13 mouse cellular contexts compared by ENCODE assay signal in the genomic region with DNA sequence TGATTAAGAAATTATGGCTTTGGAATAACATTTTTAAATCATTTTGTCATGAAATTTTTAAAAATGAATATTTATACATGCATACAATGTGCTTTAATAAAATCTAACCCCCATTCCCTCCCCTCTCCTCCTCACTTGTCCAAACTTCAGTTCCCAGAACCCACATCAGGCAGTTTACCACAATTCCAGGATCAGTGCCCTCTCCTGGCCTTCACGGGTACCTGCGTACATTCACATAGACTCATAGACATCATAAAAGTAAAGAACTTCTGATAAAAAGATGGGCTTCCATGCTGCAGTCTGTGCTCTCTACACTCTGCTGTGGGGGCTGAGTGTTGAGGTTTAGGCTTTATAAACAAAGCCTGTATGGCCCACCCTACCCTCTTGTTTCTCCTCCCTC. TPM values are rescaled to one million over a fixed set of nuclear protein-coding genes. Genes with fewer than 3 reads are reported as not detected.
DNase-seq lines count a peak whose midpoint lies in the region; ATAC-seq and TF ChIP-seq lines count a peak whose summit lies in the region.
"Had no signal": no experiment of that assay in that cellular context is flagged by ENCODE, and none has a peak within 500 bp of the region (broad histone marks: within the 10 kb centered on the region; RNA-seq: fewer than 3 reads in every experiment).

No protein-coding gene starts in this region.

- no peak overlapping the region for H3K4me3 ChIP-seq in cerebellum, adult 2 months (replicated peaks; ENCODE audit: insufficient read depth, low read depth, low read length)
- no peak overlapping the region for H3K4me3 ChIP-seq in kidney, postnatal 0 days (replicated peaks; ENCODE audit: low read depth, low read length)
- H3K4me3 ChIP-seq in kidney, embryonic 16.5 days (ENCODE audit: low read length) = no peak overlapping the region
- H3K4me3 ChIP-seq in stomach, postnatal 0 days (ENCODE audit: low read depth, low read length) = no peak overlapping the region
- H3K4me3 ChIP-seq: forebrain, embryonic 13.5 days; limb, embryonic 12.5 days had no signal

- H3K9me3 ChIP-seq in kidney, postnatal 0 days (replicated peaks; ENCODE audit: low read length) = no peaks in the 10 kb centered on the region
- H3K9me3 ChIP-seq in kidney, embryonic 16.5 days (ENCODE audit: low read length) = no peaks in the 10 kb centered on the region
- H3K9me3 ChIP-seq in stomach, postnatal 0 days (ENCODE audit: control insufficient read depth, low read length) = no peaks in the 10 kb centered on the region
- H3K9me3 ChIP-seq: forebrain, embryonic 13.5 days; limb, embryonic 12.5 days had no signal

- no peak for DNase-seq in cerebellum, adult 2 months
- peak; percentile 36 for DNase-seq in kidney, postnatal 0 days (ENCODE audit: low spot score)
- peak; percentile 4 for DNase-seq in thymus, postnatal 0 days (ENCODE audit: low spot score)
- no peak for DNase-seq in thymus, postnatal 4 days
- no peak for DNase-seq in stomach, postnatal 0 days (ENCODE audit: low spot score)
- no peak for DNase-seq in ovary, postnatal 14 days (ENCODE audit: low spot score)
- DNase-seq: adrenal gland, adult 8-10 months; heart, postnatal 36 days; thymus, adult 2 months had no signal

- TF ChIP-seq CTCF in cerebellum, adult 2 months (IDR thresholded peaks at IDR 0.05; ENCODE audit: borderline replicate concordance, insufficient read depth, low read depth, low read length) = peak; percentile 5; the same call in 1 of the 2 replicates
- peak; percentile 57; the same call in 1 of the 2 replicates for TF ChIP-seq CTCF in kidney, postnatal 0 days (IDR thresholded peaks at IDR 0.05; ENCODE audit: low read depth)
- TF ChIP-seq CTCF in stomach, postnatal 0 days (IDR thresholded peaks at IDR 0.05; ENCODE audit: low read depth) = peak; percentile 60

- H3K36me3 ChIP-seq in kidney, postnatal 0 days (ENCODE audit: insufficient read depth, low read length) = 0 out of 2 replicates have a peak, but pooled peaks cover 4% of the 10 kb centered on the region
- peaks cover 12% of the 10 kb centered on the region; the same call in 1 of the 2 replicates for H3K36me3 ChIP-seq in kidney, embryonic 16.5 days (ENCODE audit: insufficient read depth, low read length)
- no peaks in the 10 kb centered on the region for H3K36me3 ChIP-seq in stomach, postnatal 0 days (ENCODE audit: control insufficient read depth, insufficient read depth, low read length)

- no peak overlapping the region for H3K4me2 ChIP-seq in kidney, postnatal 0 days (ENCODE audit: low read length)
- H3K4me2 ChIP-seq in kidney, embryonic 16.5 days (replicated peaks; ENCODE audit: low read depth, low read length) = no peak overlapping the region
- H3K4me2 ChIP-seq in stomach, postnatal 0 days (replicated peaks; ENCODE audit: low read depth) = no peak overlapping the region
- H3K4me2 ChIP-seq: forebrain, embryonic 13.5 days; limb, embryonic 12.5 days had no signal

- 77% methylated on average over 2 of the region's 2 CpGs for WGBS in cerebellum, adult 2 months
- WGBS in kidney, postnatal 0 days = 90% methylated on average over 2 of the region's 2 CpGs
- 69% methylated on average over 2 of the region's 2 CpGs for WGBS in kidney, embryonic 16.5 days
- WGBS in stomach, postnatal 0 days = 71% methylated on average over 2 of the region's 2 CpGs

- H3K27ac ChIP-seq in cerebellum, adult 2 months (ENCODE audit: insufficient read depth, low read length) = no peak overlapping the region
- H3K27ac ChIP-seq in kidney, postnatal 0 days = no peak overlapping the region
- H3K27ac ChIP-seq in kidney, embryonic 16.5 days (ENCODE audit: low read length) = no peak overlapping the region
- H3K27ac ChIP-seq in stomach, postnatal 0 days (replicated peaks) = no peak overlapping the region
- H3K27ac ChIP-seq: forebrain, embryonic 13.5 days; limb, embryonic 12.5 days had no signal

- TF ChIP-seq POLR2A in cerebellum, adult 2 months (IDR thresholded peaks at IDR 0.05; ENCODE audit: borderline replicate concordance, insufficient read depth, low read length) = no peak

- H3K4me1 ChIP-seq in cerebellum, adult 2 months (ENCODE audit: control insufficient read depth, insufficient read depth, low read length) = no peaks in the 10 kb centered on the region
- H3K4me1 ChIP-seq in kidney, postnatal 0 days (replicated peaks; ENCODE audit: insufficient read depth, low read length) = no peaks in the 10 kb centered on the region
- H3K4me1 ChIP-seq in kidney, embryonic 16.5 days (ENCODE audit: insufficient read depth, low read length) = no peaks in the 10 kb centered on the region
- H3K4me1 ChIP-seq in stomach, postnatal 0 days (replicated peaks; ENCODE audit: control insufficient read depth, insufficient read depth) = no peaks in the 10 kb centered on the region
- H3K4me1 ChIP-seq: forebrain, embryonic 13.5 days had no signal

- H3K27me3 ChIP-seq in cerebellum, adult 2 months (ENCODE audit: control insufficient read depth, insufficient read depth, low read length) = no peaks in the 10 kb centered on the region
- no peaks in the 10 kb centered on the region for H3K27me3 ChIP-seq in kidney, postnatal 0 days (ENCODE audit: insufficient read depth, low read length)
- no peaks in the 10 kb centered on the region for H3K27me3 ChIP-seq in kidney, embryonic 16.5 days (ENCODE audit: insufficient read depth, low read length)
- H3K27me3 ChIP-seq in stomach, postnatal 0 days (ENCODE audit: control insufficient read depth, insufficient read depth, low read length) = no peaks in the 10 kb centered on the region
- H3K27me3 ChIP-seq: forebrain, embryonic 13.5 days; limb, embryonic 12.5 days had no signal

- no peak for ATAC-seq in cerebellum, adult (ENCODE audit: insufficient number of reproducible peaks, low FRiP score, low TSS enrichment)
- ATAC-seq in kidney, postnatal 0 days (replicated peaks; ENCODE audit: low FRiP score, low read depth) = no peak
- ATAC-seq in kidney, embryonic 16.5 days (ENCODE audit: low FRiP score, low TSS enrichment) = no peak
- no peak for ATAC-seq in stomach, postnatal 0 days (ENCODE audit: low FRiP score, low TSS enrichment)
- ATAC-seq: forebrain, embryonic 13.5 days had no signal

- TF ChIP-seq EP300 in stomach, postnatal 0 days (optimal IDR thresholded peaks at IDR 0.05) = no peak

- H3K9ac ChIP-seq in kidney, postnatal 0 days (ENCODE audit: low read depth, low read length) = no peak overlapping the region
- no peak overlapping the region for H3K9ac ChIP-seq in kidney, embryonic 16.5 days (replicated peaks; ENCODE audit: low read length)
- no peak overlapping the region for H3K9ac ChIP-seq in stomach, postnatal 0 days (ENCODE audit: low read length)
- H3K9ac ChIP-seq: forebrain, embryonic 13.5 days; limb, embryonic 12.5 days had no signal

RNA-seq across cellular contexts. Expression of gene Cenpu, which starts 17.1 kb away (rescaled TPM):
- 1.3 and 1.4 TPM in 2 replicates for polyA plus RNA-seq in cerebellum, adult 2 months (2012; rRNA removed)
- 9.7 and 11.9 TPM in 2 replicates for polyA plus RNA-seq in kidney, postnatal 0 days (2015; fragmentation: Nextera tagmentation; extraction: Ambion mirVana)
- polyA plus RNA-seq in kidney, embryonic 16.5 days (2015; fragmentation: Nextera tagmentation; extraction: Ambion mirVana) = 17.2 and 18.2 TPM in 2 replicates
- polyA plus RNA-seq in thymus, postnatal 0 days (2015; fragmentation: Nextera tagmentation; extraction: Ambion mirVana) = 15.5 and 16.3 TPM in 2 replicates
- 5.4 and 7.3 TPM in 2 replicates for polyA plus RNA-seq in stomach, postnatal 0 days (2015; fragmentation: Nextera tagmentation; extraction: Ambion mirVana)

RNA-seq across cellular contexts. Expression of gene Primpol, which starts 48.1 kb away (rescaled TPM):
- polyA plus RNA-seq in cerebellum, adult 2 months (2012; rRNA removed) = 2.8 and 4.0 TPM in 2 replicates
- polyA plus RNA-seq in kidney, postnatal 0 days (2015; fragmentation: Nextera tagmentation; extraction: Ambion mirVana) = 9.6 and 10.4 TPM in 2 replicates
- 13.8 and 17.4 TPM in 2 replicates for polyA plus RNA-seq in kidney, embryonic 16.5 days (2015; fragmentation: Nextera tagmentation; extraction: Ambion mirVana)
- 15.1 and 16.9 TPM in 2 replicates for polyA plus RNA-seq in thymus, postnatal 0 days (2015; fragmentation: Nextera tagmentation; extraction: Ambion mirVana)
- polyA plus RNA-seq in stomach, postnatal 0 days (2015; fragmentation: Nextera tagmentation; extraction: Ambion mirVana) = 4.0 and 6.1 TPM in 2 replicates

RNA-seq across cellular contexts. Expression of gene Casp3, which starts 48.1 kb away (rescaled TPM):
- polyA plus RNA-seq in cerebellum, adult 2 months (2012; rRNA removed) = 13.3 and 14.6 TPM in 2 replicates
- 53.5 and 62.5 TPM in 2 replicates for polyA plus RNA-seq in kidney, postnatal 0 days (2015; fragmentation: Nextera tagmentation; extraction: Ambion mirVana)
- 73.5 and 77.6 TPM in 2 replicates for polyA plus RNA-seq in kidney, embryonic 16.5 days (2015; fragmentation: Nextera tagmentation; extraction: Ambion mirVana)
- 82.5 and 93.9 TPM in 2 replicates for polyA plus RNA-seq in thymus, postnatal 0 days (2015; fragmentation: Nextera tagmentation; extraction: Ambion mirVana)
- 24.0 and 25.0 TPM in 2 replicates for polyA plus RNA-seq in stomach, postnatal 0 days (2015; fragmentation: Nextera tagmentation; extraction: Ambion mirVana)

Comparison
In these comparisons a context has a peak if more than half of its experiments do, and no peak if none do; other contexts are left out.
1. DNase-seq: peak in kidney, postnatal 0 days (single experiment) and thymus, postnatal 0 days (single experiment); none in cerebellum, adult 2 months (0 of 2), thymus, postnatal 4 days (single experiment), stomach, postnatal 0 days (single experiment) and ovary, postnatal 14 days (single experiment).
2. CTCF ChIP-seq: peak in every context shown above with its lines; median percentile 60 in stomach, postnatal 0 days; 57 in kidney, postnatal 0 days; 5 in cerebellum, adult 2 months.